Mouse (Mus musculus) bone marrow, adult 2 months (tissue): ENCODE measurements around the gene Hmg20a. TPM values are rescaled to one million over a fixed set of nuclear protein-coding genes. Genes with fewer than 3 reads are reported as not detected.

ENCODE experiments used
- H3K27ac ChIP-seq: fragments of 200-500 bp; 2 replicates; pipeline ENCODE4 v1.5.1; 2012; ENCODE audit warnings: low read depth, mild to moderate bottlenecking, control low read depth, inconsistent platforms, low read length; ENCODE audit not compliant: control insufficient read depth, poor library complexity, insufficient read depth
- H3K4me1 ChIP-seq: fragments of 200-500 bp; 2 replicates; pipeline ENCODE4 v1.6.1; 2011; ENCODE audit warnings: low read length; ENCODE audit not compliant: control insufficient read depth, insufficient read depth
- H3K4me3 ChIP-seq: fragments of 200-500 bp; replicated peaks from 2 replicates; pipeline ENCODE3; 2011; ENCODE audit warnings: mild to moderate bottlenecking, low read depth, low read length, control low read depth; ENCODE audit not compliant: control insufficient read depth
- CTCF ChIP-seq: fragments of 200-500 bp; IDR thresholded peaks from 2 replicates; pipeline ENCODE4 v1.5.1; 2011; ENCODE audit warnings: low read length, control low read depth; ENCODE audit not compliant: control insufficient read depth, insufficient read depth
- POLR2A ChIP-seq: fragments of 200-500 bp; IDR thresholded peaks from 2 replicates; pipeline ENCODE4 v1.6.1; 2011; ENCODE audit warnings: low read depth, mild to moderate bottlenecking, control low read depth, low read length, borderline replicate concordance; ENCODE audit not compliant: control insufficient read depth
- WGBS: fragments of 180-500 bp; shearing (Covaris S2); methylation state at CpG from one replicate; pipeline ENCODE4 v1.1.7; 2018; 5-methylcytosine and 5-hydroxymethylcytosine counted together
- polyA plus RNA-seq: library from polyadenylated mRNA; stranded (reverse); fragments of >200 nt; gene quantifications from 2 replicates; pipeline ENCODE4 v1.2.4, GENCODE M21; 2011; ENCODE audit warnings: low replicate concordance; ENCODE audit not compliant: missing spikeins, insufficient read depth, insufficient read length

The Hmg20a gene
- polyA plus RNA-seq, 1 experiment = 15.9 TPM

- WGBS = 77% methylated on average over 5 of the region's 5 CpGs
- Histone ChIP-seq H3K27ac (no peak overlapping the region), H3K4me1 (no peaks in the 10 kb centered on the region), H3K4me3 (no peak overlapping the region)
- TF ChIP-seq CTCF = no peak
- TF ChIP-seq POLR2A = no peak
Observed at GRCm38 (mm10) chr9:56515110-56515509, 96.7 kb downstream of the Hmg20a start.

- Histone ChIP-seq H3K4me3 (no peak overlapping the region), H3K4me1 (no peaks in the 10 kb centered on the region), H3K27ac (no peak overlapping the region)
- 80% methylated on average over 3 of the region's 3 CpGs for WGBS
- no peak for TF ChIP-seq POLR2A
- no peak for TF ChIP-seq CTCF
Observed at GRCm38 (mm10) chr9:56516219-56516618, 97.8 kb downstream of the Hmg20a start.

GRCm38 (mm10) chr9:56516692-56517263 is 98.4 kb downstream of the Hmg20a start:
- Histone ChIP-seq H3K4me3 (no peak overlapping the region), H3K4me1 (no peaks in the 10 kb centered on the region), H3K27ac (no peak overlapping the region)
- TF ChIP-seq POLR2A (no peak), CTCF (no peak)
- 75% methylated on average over 4 of the region's 4 CpGs for WGBS

GRCm38 (mm10) chr9:56522281-56522680 is 103.9 kb downstream of the Hmg20a start:
- TF ChIP-seq POLR2A (no peak), CTCF (no peak)
- WGBS = 66% methylated on average over 10 of the region's 10 CpGs
- no peak overlapping the region for H3K27ac ChIP-seq
- no peak overlapping the region for H3K4me3 ChIP-seq
- no peaks in the 10 kb centered on the region for H3K4me1 ChIP-seq

- Histone ChIP-seq H3K27ac (no peak overlapping the region), H3K4me3 (no peak overlapping the region), H3K4me1 (no peaks in the 10 kb centered on the region)
- TF ChIP-seq CTCF = no peak
- no peak for TF ChIP-seq POLR2A
- 82% methylated on average over 4 of the region's 4 CpGs for WGBS
Observed at GRCm38 (mm10) chr9:56527951-56528350, 109.5 kb downstream of the Hmg20a start.

- Histone ChIP-seq H3K4me1 (no peaks in the 10 kb centered on the region), H3K27ac (no peak overlapping the region), H3K4me3 (no peak overlapping the region)
- TF ChIP-seq POLR2A (no peak), CTCF (no peak)
Observed at GRCm38 (mm10) chr9:56531991-56532390, 113.6 kb downstream of the Hmg20a start.

GRCm38 (mm10) chr9:56533916-56534315 is 115.5 kb downstream of the Hmg20a start:
- no peak overlapping the region for H3K4me3 ChIP-seq
- no peak; the same call in 1 of the 2 replicates for TF ChIP-seq POLR2A
- TF ChIP-seq CTCF = no peak
- 7% methylated on average over 9 of the region's 9 CpGs for WGBS
- no peaks in the 10 kb centered on the region for H3K4me1 ChIP-seq
- no peak overlapping the region; the same call in 1 of the 2 replicates for H3K27ac ChIP-seq

- TF ChIP-seq POLR2A (no peak), CTCF (no peak)
- 59% methylated on average over 7 of the region's 7 CpGs for WGBS
- Histone ChIP-seq H3K27ac (no peak overlapping the region), H3K4me3 (no peak overlapping the region), H3K4me1 (no peaks in the 10 kb centered on the region)
Observed at GRCm38 (mm10) chr9:56534727-56535126, 116.3 kb downstream of the Hmg20a start.

- no peak for TF ChIP-seq POLR2A
- TF ChIP-seq CTCF = no peak
- Histone ChIP-seq H3K4me3 (no peak overlapping the region), H3K27ac (no peak overlapping the region), H3K4me1 (no peaks in the 10 kb centered on the region)
- WGBS = 63% methylated on average over 11 of the region's 11 CpGs
Observed at GRCm38 (mm10) chr9:56535361-56535760, 117.0 kb downstream of the Hmg20a start.
